Mouse (Mus musculus): ENCODE measurements around the gene Akap17b.
"Not testable (repeated sequence)": the region's sequence is repeated elsewhere in the genome, so short reads cannot be mapped to it uniquely, and the experiment has no call there.

Akap17b gene

DNA sequence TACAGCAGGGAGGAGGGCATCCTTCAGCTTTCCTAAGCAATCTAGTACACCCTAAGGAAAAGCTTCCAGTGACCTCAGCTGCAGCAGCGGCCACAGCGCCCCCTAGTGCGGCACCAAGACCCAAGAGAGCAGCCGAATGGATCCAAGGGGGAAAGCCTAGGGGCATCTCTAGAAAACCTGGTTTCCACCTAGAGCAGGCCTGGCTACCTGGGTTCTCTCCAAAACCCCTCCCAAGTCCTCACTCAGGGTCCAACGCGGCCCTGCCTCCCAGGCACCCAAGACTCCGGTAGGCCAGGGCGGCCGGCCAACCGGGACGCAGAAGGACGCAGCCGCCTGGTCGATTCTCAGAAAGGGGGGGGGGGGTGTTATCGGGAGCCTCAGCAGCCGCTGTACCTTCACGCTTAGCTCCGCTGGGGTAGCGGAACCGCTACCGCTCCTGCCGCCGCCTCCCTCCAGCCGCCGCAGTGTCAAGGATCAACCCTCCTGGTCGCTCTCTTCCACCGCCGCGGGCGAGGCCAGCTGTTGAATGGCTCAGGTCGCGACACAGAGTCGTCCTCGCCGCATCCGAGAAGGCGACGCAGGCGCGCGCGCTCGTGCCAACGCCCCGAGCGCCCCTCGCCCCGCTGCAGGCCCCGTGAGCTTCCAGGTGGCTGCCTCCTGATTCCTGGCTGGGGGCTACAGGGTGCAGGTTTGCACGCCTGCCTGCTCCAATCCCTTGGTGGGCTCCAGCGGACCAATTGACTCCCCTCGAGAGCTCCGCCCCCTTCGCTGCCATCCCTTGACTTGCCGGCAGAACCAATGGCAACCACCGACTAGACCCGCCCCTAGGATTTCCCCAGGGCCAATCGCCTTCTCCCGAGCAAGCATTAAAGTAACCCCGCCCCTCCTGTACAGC is at the start of gene Akap17b:
Gene Akap17b, minus strand, starts transcription at position 739 of the 895 bp plus-strand sequence.
- peak; percentile 82 for DNase-seq (ENCODE audit: low spot score)

DNA sequence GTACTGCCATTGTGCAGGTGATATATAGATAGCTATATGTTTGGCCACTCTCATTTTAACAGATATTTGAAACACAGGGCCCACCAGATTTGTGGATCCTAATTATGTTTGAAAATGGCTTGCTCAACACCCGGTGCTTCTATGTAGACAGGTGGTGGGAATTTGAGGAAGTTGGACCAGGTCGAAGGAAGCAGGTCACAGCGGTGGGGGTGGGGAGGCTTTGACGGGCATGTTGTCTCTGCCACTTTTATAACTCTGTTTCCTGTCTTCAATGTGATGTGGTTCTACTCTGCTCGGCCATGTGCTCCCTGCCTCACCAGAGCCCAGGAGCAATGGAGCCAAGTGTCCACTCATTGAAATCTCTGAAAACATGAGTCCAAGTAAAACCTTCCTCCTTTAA is 46.2 kb upstream of the Akap17b start:
- no peak for DNase-seq (ENCODE audit: low spot score)

DNA sequence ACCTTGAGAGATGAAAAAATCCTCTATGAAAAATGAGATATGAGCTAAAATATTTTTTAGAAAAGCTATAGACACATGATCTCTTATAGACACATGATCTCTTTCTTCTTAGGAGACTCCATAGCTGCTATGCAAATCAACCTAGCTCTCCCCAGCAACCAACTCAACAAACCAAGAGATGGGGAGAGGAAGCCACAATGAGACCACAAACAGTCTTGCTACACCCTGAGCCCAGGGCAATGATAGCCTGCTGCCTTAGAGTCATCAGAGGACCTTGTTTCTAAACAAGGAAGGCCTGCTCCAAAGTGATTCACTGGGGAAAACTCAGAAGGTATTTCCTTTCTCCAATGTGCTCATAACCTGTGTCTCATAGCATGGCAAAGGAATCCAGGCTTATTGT is 44.5 kb upstream of the Akap17b start:
- DNase-seq (ENCODE audit: low spot score) = no peak

DNA sequence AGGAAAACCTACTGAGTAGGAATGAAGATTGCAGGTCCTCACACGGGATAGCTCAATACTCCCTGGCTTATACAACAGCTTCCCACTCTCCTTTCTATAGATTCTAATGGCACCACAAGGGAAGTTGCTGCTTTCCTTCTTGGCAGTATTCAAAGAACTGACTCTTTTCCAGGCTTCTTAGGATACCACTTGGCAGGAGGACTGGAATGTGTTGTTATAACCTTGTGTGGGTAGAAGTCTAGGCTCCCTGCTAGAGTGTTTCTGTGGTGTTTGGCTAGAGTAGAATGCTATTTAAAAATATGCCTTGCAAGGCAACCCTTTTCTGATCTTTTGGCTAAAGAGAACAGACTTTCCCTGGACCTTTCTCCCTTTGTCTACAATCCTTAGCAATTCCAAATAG is 31.6 kb upstream of the Akap17b start:
- DNase-seq (ENCODE audit: low spot score) = no peak

DNA sequence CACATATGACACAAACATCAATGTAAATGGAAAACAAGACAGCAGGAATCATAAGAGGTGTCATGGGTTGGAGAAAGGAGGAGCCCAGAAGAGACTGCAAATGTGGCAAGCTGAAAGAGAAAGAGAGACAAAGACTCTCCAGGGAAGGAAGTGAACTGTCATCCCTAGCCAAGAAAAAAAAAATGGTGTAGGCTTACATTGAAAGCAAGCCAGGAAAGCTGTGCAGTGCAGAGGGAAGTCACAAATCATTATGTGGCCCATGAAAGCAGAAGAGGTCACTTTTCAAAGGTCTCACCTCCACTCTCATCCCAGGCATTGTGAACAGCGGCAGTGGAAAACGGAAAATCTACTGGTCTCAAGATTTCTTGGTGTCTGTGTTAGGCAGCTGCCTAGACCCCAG is 27.5 kb upstream of the Akap17b start:
- no peak for DNase-seq (ENCODE audit: low spot score)

DNA sequence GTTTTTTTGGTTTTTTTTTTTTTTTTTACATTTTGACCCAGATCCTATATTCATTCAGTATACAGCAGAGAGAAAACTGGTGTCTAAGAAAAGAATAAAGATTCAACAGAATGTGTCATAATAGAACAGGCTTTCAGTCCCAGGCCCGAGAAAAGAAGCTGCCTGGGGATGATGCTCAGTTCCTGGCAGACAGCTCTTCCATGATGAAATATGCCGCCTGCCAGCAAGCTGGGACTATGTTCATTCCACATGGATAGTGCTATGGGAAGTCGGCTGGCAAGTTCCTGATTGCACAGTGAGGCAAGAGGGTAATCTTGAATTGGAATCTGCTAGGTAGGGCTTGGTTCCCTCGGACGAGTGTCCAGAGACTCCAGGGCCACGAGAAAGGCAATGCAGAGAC is 5.1 kb downstream of the Akap17b start:
- no peak for DNase-seq (ENCODE audit: low spot score)

DNA sequence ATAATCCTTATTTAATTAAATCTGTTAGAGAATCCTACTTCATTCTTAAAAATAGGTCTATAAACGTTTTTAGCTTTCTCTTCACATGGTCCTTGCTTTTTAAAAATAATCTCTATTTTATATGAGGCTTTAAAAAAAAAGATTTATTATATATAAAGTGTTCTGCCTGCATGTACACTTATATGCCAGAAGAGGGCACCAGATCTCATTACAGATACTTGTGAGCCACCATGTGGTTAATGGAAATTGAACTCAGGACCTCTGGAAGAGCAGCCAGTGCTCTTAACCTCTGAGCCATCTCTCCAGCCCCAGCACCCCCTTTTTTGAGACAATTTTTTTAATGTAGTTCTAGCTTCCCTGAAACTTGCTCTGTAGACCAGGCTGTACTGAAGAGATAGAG is 14.4 kb downstream of the Akap17b start:
- DNase-seq (ENCODE audit: low spot score) = no peak

DNA sequence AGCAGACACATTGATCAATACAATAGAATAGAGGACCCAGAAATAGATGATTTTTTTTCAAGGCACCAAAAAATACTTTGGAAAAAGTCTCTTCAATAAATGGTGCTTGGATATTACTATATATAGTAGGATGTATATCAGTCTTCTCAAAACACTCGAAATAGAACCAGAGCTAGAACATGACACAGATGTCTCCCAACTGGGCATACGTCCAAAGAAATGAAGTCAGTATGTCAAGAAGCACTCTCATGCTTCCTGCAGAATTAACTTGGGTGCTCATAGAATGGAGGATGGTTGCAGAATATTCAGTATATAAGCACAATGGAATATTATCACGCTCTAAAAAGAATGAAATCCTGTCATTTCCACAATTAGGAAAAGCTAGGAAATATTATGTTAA is 17.1 kb downstream of the Akap17b start:
- DNase-seq (ENCODE audit: low spot score) = no peak

DNA sequence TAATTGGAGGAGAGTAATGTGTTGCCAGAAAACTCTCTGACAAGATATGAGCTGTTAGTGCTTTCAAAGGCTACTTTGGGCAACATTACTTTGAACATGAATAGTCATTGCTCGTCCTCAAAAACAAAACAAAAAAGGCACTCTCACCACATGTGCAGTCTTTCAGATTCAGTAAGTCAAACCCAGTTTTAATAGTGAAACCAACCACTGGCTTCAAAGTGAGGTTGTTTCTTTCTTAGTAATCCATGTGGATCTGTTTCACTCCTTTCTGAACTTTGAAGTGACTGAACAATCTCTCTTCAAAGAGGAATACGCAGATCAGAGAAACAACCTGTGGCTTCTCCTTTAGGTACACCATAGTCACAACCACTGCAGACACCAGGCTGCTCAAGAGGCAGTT is 36.1 kb downstream of the Akap17b start:
- no peak for DNase-seq (ENCODE audit: low spot score)

DNA sequence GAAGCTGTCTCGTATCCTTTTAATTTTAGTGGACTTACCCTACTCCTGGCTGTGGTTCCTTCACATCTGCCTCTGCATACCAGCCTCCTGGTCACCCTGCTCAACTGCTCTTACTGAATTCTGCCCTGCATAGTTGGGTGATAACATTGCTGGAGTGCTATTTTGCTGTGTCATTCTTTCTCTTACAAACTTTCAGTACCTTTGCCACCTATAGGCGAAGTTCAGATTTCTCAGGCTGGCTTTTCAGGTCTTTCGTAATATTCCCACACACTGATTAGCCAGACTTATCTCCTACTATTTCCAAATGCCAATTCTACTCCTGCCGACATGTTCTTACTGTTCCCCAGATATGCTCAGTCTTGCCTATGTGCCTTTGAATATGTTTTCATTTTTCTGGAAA is 41.2 kb downstream of the Akap17b start:
- no peak for DNase-seq (ENCODE audit: low spot score)

DNA sequence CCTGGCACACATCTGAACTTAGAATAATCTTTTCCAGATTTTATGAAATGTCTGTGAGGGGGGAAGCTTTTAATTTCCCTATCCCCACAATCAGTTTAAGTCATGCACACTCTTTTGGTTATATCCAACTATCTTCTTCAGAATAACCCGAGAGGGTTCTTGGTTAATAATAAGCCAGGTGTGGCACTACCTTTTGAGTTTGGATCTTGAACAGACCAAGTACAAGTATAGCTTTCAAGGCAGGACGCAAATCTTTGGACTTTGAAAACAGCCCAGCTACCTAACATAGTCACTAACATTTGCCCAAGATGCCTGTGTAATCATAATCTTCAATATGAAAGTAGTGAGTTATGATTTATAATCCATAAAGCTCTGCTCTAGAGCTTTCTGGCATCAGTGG is 42.3 kb downstream of the Akap17b start:
- DNase-seq (ENCODE audit: low spot score) = no peak

DNA sequence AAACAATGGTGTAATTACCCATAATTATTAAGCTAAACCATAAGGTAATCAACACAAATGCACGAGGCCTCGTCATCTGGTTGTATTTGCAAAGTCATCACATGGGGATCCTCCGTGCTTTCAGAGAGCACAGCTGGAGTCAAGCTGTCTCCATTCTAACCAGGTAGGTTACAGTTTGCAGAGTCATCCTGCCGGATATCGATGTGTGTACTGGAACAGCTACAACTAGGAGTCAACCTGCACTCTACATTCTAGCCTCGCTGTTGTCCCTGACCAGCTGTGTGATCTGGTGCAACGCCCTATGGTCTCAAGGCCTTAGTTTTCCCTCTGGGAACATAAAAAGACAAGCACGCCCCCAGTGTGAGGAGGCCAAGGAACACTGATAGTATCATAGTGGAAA is 45.1 kb downstream of the Akap17b start:
- no peak for DNase-seq (ENCODE audit: low spot score)

DNA sequence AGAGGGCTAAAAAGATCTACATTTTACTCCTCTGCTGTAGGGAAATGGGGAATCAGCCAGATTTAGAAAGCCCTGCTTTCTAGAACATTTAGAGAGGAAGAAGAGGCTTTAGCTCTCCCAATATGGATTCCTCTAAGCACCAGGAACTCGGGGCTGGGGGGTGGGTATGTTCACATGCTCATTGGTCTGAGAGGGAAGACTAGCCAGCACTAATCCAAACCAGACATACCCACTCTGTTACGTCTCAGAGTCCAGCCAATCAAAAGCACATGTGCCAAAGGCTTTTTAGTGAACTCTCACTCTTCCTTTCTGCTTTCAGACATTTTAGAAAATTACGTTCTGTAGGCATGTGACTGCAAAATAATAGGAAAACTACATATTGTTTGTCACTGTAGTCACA is 45.5 kb downstream of the Akap17b start:
- no peak for DNase-seq (ENCODE audit: low spot score)

DNA sequence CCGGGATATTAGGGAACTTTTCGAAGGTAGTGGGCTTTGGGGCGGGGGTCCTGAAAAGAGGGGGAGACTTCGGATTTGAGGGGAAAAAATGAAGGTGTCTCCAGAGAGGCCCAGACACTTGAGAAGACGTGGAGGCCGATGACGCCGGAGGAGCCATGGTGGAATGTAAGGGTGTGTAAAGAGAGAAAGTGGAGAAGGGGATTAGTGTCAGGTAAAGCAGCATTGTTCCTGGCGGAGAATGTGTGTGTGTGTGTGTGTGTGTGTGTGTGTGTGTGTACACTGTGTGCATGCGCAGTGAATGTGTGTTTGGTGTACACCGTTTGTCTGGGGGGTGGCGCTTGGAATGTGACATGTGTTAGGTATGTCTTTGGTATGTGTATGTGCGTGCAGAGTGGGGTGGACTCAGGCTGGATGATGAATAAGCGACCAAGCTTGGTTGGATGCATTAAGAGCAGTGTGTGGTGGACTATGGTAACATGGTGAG is 46.3 kb downstream of the Akap17b start:
- DNase-seq (ENCODE audit: low spot score) = peak; percentile 12

DNA sequence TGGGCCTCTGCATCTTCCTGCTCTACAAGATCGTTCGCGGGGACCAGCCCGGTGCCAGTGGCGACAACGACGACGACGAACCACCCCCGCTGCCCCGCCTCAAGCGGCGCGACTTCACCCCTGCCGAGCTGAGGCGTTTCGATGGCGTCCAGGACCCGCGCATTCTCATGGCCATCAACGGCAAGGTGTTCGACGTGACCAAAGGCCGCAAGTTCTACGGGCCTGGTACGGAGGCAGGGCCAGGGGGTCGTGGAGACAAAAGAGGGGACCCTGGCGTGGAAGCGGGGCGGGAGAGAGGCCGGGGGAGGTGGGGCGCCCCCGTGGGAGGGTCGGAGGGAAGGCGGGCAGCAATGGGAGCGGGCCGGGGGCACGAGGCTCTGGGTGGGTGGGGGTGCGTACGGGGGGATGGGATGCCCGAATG is 46.8 kb downstream of the Akap17b start:
- DNase-seq (ENCODE audit: low spot score) = no peak

DNA sequence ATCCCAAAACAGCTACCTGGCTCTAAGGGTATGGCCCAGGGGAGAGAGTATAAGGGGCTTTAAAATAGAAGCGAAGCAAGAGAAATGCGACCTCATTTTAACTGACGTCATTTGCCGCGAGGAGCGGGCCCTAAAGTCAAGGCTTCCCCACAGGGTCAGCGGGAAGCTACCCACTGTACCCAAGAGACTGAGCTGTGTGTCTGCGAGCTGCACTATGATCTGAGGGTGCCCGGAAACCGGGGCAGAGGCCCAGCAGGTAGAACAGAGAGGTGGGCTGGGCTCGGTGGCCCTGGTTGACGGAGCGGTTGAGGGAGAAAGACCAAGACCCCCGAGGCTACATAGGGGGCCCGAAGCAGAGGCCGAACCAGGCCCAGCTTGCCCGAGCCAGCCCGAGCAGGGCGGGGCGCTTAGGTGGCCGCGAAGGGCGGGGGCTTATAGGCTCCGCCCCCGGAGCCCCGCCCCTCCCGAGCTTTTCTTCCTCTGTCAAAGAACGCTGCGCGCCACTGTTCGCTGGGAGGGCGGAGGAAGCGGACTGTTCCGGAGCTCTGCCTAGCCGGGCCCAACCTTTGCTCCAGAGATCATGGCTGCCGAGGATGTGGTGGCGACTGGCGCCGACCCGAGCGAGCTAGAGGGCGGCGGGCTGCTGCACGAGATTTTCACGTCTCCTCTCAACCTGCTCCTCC is 47.3 kb downstream of the Akap17b start, which contains the start of gene Pgrmc1:
Gene Pgrmc1, plus strand, starts transcription at position 500 of the 683 bp plus-strand sequence.
- DNase-seq (ENCODE audit: low spot score) = peak; percentile 86

DNA sequence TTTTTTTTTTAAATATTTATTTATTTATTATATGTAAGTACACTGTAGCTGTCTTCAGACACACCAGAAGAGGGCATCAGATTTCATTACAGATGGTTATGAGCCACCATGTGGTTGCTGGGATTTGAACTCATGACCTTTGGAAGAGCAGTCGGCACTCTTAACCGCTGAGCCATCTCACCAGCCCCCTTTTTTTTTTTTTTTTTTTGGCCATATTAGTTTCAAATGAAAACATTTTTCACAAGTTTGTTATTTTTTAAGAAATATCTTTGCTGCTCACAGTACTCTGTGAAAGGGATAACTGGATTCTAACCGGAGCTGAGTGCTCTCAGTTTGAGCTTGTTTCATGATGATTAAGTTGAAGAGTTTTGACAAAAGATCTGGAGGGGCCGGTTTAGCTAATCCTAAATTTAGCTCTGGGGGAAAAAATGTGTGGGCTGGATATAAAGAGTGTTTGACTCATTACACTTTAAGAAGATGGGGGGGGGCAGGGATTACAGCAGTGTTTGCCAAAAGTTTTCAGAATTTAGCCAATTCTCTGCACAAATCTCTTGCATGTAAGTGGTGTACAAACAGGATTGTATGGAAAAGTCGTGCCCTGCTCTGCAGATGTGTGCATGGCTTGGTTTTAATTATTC is 48.6 kb downstream of the Akap17b start:
- not testable (repeated sequence) for DNase-seq (ENCODE audit: low spot score)

DNA sequence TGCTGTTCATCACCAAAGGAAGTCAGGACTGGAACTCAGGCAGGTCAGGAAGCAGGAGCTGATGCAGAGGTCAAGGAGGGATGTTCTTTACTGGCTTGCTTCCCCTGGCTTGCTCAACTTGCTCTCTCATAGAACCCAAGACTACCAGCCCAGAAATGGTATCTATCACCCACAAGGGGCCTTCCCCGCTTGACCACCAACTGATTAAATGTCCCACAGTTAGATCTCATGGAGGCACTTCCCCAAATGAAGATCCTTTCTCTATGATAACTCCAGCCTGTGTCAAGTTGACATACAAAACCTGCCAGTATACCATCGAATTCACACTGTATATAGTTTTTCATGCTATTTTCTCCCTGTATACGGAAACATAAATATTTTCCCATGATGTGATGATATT is 49.9 kb downstream of the Akap17b start:
- DNase-seq (ENCODE audit: low spot score) = no peak

DNA sequence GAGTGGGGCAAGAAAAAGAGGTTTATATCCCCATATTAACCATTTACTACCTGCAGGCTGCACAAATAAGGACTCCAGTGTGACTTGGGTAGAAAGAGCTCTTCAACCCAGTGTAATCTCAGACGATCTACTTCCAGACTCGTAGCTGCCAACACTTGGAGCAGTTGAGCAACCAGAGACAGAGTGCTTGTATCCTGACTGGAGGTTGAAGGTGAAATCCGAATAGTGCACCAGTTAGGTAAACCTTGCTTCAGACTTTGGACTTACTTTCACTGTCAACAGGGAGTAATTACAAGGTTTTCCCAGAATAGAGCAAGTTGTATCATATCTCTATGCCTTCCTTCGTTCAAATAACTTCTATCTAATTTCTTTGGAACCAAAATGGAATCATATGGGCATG is 53.7 kb downstream of the Akap17b start:
- DNase-seq (ENCODE audit: low spot score) = no peak

DNA sequence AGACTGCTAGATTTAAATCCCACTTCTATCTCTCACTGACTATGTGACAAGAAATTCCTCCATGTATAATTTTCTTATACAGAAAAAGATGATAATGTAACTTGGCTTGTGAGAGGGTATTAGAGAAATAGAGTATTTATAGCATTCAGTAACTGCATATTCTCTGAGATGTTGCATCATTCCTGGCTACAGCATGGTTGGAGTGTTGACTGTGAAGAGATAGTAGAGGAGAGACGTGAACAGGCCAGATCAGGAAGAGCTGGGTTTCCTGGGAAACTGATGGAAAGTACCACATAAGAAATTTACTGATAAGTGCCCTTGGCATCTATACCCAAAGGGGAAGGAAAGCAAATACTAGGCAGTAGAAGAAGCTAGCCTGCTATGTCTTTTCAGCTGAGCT is 54.1 kb downstream of the Akap17b start:
- DNase-seq (ENCODE audit: low spot score) = no peak

DNA sequence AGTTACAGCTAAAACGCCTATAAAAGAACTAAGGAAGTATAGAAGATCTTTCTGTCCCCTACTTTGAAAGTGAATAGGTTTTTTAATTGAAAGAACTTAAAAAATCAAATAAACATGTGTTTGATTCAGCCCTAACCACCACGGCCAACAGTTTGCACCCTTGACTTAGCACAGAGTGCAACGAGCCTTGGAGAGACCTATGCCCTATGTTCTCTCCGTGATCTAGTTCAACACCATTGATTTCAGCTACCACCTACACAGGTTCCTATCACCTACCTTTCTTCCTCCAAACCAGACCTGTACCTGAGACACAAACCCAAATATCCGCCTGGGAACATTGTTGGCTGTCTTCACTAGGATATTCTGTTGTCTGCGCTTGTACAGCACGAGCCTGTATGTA is 54.9 kb downstream of the Akap17b start:
- DNase-seq (ENCODE audit: low spot score) = no peak

DNA sequence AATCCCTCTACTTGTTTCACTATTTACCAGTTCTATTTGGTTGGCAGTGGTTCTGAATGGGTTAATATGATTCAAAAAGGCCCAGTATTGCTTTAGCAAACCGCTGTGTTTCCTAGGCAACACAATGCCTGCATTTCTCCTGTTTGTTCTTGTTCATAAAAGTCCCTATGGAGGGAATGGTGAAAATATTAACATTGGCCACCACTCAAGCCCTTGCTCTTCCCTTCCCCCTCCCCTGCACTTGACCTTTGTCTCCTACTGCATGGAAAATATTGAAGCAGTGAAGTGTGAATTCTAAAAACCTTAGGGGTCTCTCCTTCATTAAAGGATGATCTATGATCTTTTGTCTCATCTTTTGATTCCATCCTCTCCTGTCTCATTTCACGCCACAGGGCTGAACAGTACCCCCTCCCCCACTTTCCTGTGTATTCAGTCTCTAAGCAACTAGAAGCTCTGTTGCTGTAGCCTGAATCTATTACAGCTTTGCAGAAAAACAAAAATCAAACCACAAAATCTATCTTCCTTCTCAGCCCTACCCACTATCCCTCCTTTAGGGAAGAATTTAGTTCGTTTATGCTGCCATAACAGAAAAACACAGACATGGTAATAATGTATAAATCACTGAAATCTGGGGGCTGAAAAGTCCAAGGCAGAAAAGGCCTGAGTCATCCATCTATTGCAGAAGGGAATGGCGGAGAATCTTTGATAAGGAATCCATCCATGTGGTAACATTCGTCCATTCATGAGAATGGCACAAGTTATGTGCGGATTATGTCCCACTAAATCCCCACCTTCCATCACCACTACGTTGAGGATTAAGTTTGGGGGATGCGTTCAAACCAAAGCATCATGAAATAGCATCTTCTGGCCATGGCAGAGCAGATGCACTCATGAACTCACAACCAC is 57.6 kb downstream of the Akap17b start:
- DNase-seq (ENCODE audit: low spot score) = no peak
